Mouse (Mus musculus) common myeloid progenitor, adult 5-6 weeks (primary cell): ENCODE data around the gene Rnf168. TPM values are rescaled to one million over a fixed set of nuclear protein-coding genes. Genes with fewer than 3 reads are reported as not detected.
A peak's percentile ranks its signal among the peaks of the same experiment; 100 is the strongest.

Experiments
- ATAC-seq: replicated peaks from 2 replicates; pipeline ENCODE4 v1.8.0; 2016; ENCODE audit warnings: low read depth, mild to moderate bottlenecking, moderate TSS enrichment, inconsistent platforms; ENCODE audit not compliant: poor library complexity, severe bottlenecking
- total RNA-seq: library from RNA; stranded (forward); fragments of 200-1000, 187-1606 nt; gene quantifications from 2 replicates; pipeline ENCODE4 v1.2.3, GENCODE M21; 2017

Gene Rnf168
- total RNA-seq, 1 experiment from 2014 or later: 59.8 TPM

- no peak for ATAC-seq
Measured at GRCm38 (mm10) chr16:32312386-32312785, 35.1 kb downstream of the Rnf168 start.

DNA sequence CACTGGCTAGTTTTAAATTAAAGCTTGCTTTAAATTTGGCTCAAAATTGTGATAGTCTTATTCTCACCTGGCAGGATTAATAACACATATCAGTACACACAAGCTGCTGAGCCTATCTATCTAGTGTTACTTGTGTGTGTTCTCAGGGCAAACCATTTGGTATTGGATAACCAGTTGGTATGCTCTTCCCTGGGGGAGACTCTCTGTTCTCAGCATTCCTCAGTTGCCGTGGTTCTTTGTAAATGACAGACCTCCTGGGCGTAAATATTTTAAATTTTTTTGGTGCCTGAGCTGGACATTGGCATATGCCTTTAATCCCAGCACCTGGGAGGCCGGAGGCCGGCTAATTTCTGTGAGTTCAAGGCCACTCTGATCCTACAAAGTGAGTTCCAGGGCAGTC lies 35.6 kb downstream of the Rnf168 start:
- no peak for ATAC-seq

DNA sequence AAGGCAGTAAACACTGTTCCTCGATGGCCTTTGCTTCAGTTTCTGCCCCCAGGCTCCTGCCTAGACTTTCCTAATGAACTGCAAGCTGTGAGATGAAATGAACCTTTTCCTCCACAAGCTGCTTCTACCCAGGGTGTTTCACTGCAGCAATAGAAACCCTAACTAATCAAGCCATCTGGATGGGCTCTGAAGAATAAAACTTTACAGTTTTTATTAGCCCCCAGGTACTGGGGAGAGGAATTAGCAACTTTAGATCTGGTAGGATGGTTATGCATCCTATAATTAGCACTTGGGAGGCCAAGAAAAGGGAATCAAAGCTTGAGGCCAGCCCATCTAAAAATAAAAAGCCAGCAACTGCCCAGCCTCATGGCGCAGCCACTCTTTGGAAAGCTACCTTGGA lies 39.3 kb downstream of the Rnf168 start:
- no peak for ATAC-seq

DNA sequence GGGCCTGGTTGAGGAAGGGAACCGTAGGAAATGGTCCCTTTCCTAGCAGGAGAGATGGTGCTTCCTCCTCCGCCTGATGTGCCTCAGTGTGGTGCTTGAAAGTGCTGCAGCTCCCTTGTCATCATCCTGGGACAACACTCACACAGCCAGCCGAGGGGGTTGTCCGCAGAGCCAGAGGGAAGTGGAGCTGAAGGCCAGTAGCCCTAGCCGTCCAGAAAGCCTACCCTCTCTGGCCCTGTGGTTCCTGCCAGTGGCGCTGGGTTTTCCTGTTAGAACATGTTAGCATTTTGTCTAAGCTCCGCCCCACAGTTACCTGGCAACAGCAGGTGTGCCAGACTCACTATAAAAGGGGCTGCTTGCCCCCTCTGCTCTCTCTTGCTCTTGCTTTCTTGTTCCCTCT lies 46.7 kb downstream of the Rnf168 start:
- no peak for ATAC-seq

DNA sequence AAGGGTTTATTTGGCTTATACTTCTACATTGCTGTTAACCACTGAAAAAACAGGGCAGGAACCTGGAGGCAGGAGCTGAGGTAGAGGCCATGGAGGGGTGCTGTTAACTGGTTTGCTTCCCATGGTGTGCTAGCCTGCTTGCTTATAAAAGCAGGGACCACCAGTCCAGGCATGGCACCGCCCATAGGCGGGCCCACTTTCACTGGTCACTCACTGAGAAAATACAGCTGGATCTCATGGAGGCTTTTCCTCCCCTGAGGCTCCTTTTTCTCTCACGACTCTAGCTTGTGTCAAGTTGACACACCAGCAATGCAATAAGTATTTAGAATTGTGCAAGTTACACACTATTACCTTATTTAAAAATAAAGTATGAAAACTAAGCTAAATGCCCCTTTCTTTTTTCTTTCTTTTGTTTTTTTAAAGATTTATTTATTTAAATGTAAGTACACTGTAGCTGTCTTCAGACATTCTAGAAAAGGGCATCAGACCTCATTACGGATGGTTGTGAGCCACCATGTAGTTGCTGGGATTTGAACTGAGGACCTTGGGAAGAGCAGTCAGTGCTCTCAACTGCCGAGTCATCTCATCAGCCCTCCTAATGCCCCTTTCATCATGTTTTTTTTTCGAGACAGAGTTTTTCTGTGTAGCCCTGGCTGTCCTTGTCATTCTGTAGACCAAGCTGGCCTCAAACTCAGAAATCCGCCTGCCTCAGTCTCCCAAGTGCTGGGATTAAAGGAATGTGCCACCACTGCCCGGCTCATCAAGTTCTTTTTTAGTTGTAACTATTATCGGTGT lies 53.8 kb downstream of the Rnf168 start:
- ATAC-seq: no peak

DNA sequence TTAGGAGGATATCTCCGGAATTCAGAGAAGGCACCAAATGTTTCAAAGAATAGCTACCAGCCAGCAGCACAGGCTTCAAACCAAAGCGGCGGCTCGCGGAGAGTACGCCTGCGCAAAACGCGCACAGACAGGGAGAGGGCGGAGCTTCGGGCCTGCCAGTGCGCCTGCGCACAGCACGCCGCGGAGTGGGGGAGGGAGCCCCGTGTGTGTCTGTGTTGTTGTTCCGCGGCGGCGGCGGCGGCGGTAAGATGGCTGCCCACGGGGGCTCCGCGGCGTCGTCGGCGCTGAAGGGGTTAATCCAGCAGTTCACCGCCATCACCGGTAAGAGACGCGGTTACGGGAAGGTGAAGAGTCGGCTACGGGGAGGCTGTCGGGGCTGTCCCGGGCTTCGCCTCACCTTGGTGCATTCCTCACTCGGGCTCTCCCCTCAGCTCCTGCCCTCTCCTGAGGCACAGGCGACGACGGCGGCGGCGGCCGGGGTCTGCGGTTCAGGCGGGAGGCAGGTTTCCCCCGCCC lies 54.8 kb downstream of the Rnf168 start, which contains the start of gene Ubxn7:
Gene Ubxn7 (plus strand): TSS at position 218 of the 516 bp plus-strand sequence.
- ATAC-seq: peak; percentile 94

GRCm38 (mm10) chr16:32332556-32333511 lies 55.6 kb downstream of the Rnf168 start:
- ATAC-seq: peak; percentile 36; the same call in 1 of the 2 replicates

DNA sequence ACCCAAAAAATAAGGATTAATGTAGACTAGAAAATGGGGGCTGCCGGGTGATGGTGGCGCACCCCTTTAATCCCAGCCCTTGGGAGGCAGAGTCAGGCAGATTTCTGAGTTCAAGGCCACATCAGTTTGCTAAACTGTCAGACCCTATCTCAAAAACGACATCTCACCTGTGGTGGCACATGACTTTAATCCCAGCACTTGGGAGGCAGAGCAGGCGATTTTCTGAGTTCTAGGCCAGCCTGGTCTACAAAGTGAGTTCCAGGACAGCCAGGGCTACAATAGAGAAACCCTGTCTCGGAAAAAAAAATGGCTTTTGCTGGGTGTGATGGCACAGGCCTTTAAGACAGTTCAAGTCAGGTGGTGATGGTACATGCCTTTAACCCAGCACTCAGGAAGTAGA lies 57.9 kb downstream of the Rnf168 start:
- ATAC-seq: no peak

DNA sequence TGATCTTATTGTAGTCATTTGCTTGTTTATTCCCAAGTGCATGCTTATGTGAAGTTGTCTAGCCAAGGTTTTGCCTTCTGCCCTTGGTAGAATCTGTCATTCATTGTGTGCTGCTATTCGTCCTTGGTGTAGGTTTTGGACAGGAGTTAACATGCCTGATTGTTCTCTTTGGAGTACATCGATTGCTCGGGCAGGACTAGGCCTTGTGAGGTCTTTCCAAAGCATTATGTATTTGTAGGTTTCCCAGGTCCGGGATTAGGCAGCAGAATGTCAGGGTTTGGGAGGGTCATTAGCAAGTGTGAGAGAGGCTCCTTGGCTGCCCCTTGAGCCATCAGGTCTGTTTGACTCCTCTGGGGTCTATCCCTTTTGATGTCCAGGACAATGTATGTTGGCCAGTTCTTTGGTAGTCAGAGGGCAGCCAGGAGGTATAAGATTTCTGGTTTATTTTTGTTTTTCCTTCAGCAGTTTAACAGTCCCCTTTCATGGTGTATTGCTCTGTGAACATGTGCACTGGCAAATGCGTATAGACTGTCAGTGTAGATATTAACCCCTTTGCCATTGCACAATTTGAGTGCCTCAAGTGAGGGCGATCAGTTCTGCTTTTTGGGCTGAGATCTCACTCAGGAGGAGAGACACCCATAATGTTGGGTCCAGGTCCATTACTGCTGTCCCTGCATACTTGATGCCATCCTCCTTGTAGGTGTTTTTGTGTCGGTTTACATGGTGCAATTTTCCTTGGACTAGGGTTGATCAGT lies 58.9 kb downstream of the Rnf168 start:
- ATAC-seq: peak; percentile 31

GRCm38 (mm10) chr16:32337001-32337400 lies 59.7 kb downstream of the Rnf168 start:
- no peak for ATAC-seq

- ATAC-seq: peak; percentile 36; the same call in 1 of the 2 replicates
Measured at GRCm38 (mm10) chr16:32340451-32340850, 63.2 kb downstream of the Rnf168 start.

GRCm38 (mm10) chr16:32345521-32345920 lies 68.3 kb downstream of the Rnf168 start:
- ATAC-seq: peak; percentile 50; the same call in 1 of the 2 replicates

DNA sequence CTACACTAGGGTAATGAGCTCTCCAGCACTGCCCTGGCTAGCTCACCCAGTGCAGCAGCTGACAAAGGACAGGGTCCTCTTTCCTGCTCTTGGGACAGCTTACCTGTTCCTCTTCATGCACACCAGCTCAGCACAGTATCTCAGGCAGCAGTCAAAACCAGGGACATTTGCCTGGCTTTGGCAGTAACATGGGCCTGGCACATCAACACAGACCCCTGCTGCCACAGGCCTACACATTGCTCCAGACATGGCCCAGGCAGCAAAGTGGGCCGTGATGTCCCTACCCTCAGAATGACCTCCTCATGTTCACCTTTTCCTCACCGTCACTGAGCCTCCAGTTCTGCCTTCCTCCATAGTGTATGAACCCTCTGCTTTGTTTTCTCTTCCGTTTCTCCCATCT lies 73.5 kb downstream of the Rnf168 start:
- ATAC-seq: no peak

Other genes starting within 250 kb of the Rnf168 start
- 52.7 and 64.7 TPM in 2 replicates for gene Pak2, start 198.1 kb upstream of the Rnf168 start, total RNA-seq
- 52.3 and 61.7 TPM in 2 replicates for gene Pigx, start 177.7 kb upstream of the Rnf168 start, total RNA-seq
- 22.2 and 28.6 TPM in 2 replicates for gene Cep19, start 177.7 kb upstream of the Rnf168 start, total RNA-seq
- gene Nrros, start 111.9 kb upstream of the Rnf168 start, total RNA-seq: 84.7 and 98.7 TPM in 2 replicates
- 95.7 and 103 TPM in 2 replicates for gene Bex6, start 97.6 kb upstream of the Rnf168 start, total RNA-seq
- 18.6 and 33.2 TPM in 2 replicates for gene Fbxo45, start 30.3 kb upstream of the Rnf168 start, total RNA-seq
- gene Wdr53, start 30.2 kb upstream of the Rnf168 start, total RNA-seq: 14.7 and 17.1 TPM in 2 replicates
- gene Smco1, start 6.0 kb upstream of the Rnf168 start, total RNA-seq: not detected in 2 replicates
- gene Ubxn7, start 54.8 kb downstream of the Rnf168 start, total RNA-seq: 33.5 and 47.5 TPM in 2 replicates
- not detected in 2 replicates for gene Tm4sf19, start 123.0 kb downstream of the Rnf168 start, total RNA-seq
- gene Tctex1d2, start 142.2 kb downstream of the Rnf168 start, total RNA-seq: 39.3 and 43.9 TPM in 2 replicates
- gene Pcyt1a, start 153.5 kb downstream of the Rnf168 start, total RNA-seq: 76.7 and 81.5 TPM in 2 replicates
- 0.92 TPM in 1 of 2 replicates, not detected in the other for gene Slc51a, start 210.4 kb downstream of the Rnf168 start, total RNA-seq
- not detected in 2 replicates for gene Zdhhc19, start 218.8 kb downstream of the Rnf168 start, total RNA-seq